ENCODE assay signal across 9 mouse cellular contexts in the genomic region with DNA sequence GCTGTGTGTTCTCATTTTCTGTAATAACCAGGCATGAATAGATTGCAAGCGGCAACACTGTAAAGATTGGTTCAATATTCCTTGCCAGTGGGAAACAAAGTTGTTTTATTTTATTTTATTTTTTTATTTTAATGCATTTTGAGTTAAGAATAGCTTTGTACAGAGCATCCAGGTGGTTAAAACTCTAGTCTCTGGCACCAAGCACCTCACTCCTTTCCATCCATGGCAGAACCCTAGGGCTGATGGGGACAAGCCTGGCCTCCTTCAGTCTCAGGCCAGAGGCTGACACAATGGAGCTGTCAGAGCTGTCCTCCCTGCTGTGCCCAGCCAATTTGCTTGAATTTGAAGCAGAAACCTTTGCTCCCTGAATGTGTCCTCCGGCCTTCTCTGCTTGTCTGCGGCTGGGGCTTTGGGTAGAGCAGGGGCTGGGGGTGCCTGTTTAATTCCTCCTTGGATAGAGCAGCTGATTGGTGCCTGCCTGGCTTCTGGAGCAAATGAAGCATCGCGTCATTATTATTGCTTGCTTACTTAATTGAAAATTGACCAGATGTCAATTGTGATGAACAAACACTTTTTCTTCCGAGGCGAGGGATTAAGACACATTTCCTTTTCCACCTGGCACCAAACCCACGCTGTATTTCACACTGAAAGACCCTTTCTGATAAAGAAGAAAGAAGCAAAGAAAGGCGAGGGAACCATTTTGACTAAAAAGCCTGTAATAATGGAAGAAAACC. TPM values are rescaled to one million over a fixed set of nuclear protein-coding genes. Genes with fewer than 3 reads are reported as not detected.
DNase-seq lines count a peak whose midpoint lies in the region; ATAC-seq and TF ChIP-seq lines count a peak whose summit lies in the region.
"Had no signal": no experiment of that assay in that cellular context is flagged by ENCODE, and none has a peak within 500 bp of the region (broad histone marks: within the 10 kb centered on the region; RNA-seq: fewer than 3 reads in every experiment).

No protein-coding gene starts in this region.

- H3K27ac ChIP-seq in CH12.LX (ENCODE audit: insufficient read depth, low read depth) = peak overlapping the region; percentile 37; the same call in 1 of the 2 replicates
- peak overlapping the region; percentile 71 for H3K27ac ChIP-seq in forebrain, embryonic 11.5 days (ENCODE audit: low read depth, low read length)
- H3K27ac ChIP-seq in midbrain, embryonic 10.5 days (replicated peaks) = peak overlapping the region; percentile 80

- DNase-seq in CH12.LX (ENCODE audit: extremely low read depth) = no peak
- peak; percentile 92 for DNase-seq in brain, embryonic 14.5 days (ENCODE audit: low read depth)
- peak; percentile 79 for DNase-seq in forebrain, embryonic 11.5 days (ENCODE audit: low spot score)
- DNase-seq in midbrain, embryonic 10.5 days (ENCODE audit: low spot score) = peak; percentile 73
- DNase-seq in ovary, postnatal 36 days (ENCODE audit: low spot score) = no peak
- DNase-seq in urinary bladder, postnatal 10 days (ENCODE audit: low spot score) = no peak
- no peak for DNase-seq in spleen, postnatal 4 days (ENCODE audit: low spot score in 2 of 2)
- DNase-seq in B cell, adult 2 months = no peak

- no peak for TF ChIP-seq EP300 in CH12.LX (IDR thresholded peaks at IDR 0.05; ENCODE audit: low read length)

- H3K4me1 ChIP-seq in CH12.LX (ENCODE audit: control insufficient read depth in 1 of 2, insufficient read depth in 2 of 2) = peaks cover 12 to 34% of the 10 kb centered on the region in 2 experiments
- H3K4me1 ChIP-seq in forebrain, embryonic 11.5 days (replicated peaks; ENCODE audit: control insufficient read depth, insufficient read depth, low read length) = peaks cover 4% of the 10 kb centered on the region
- H3K4me1 ChIP-seq in midbrain, embryonic 10.5 days = peaks cover 19% of the 10 kb centered on the region

- peak overlapping the region; percentile 44 for H3K9ac ChIP-seq in CH12.LX (ENCODE audit: insufficient read depth, low read depth)
- H3K9ac ChIP-seq in forebrain, embryonic 11.5 days (ENCODE audit: low read length) = peak overlapping the region; percentile 4; the same call in 1 of the 2 replicates

- TF ChIP-seq POLR2A in CH12.LX (IDR thresholded peaks at IDR 0.05; ENCODE audit: low read depth, low read length) = no peak
- peak; percentile 9; the same call in 1 of the 2 replicates for TF ChIP-seq POLR2A in brain, embryonic 14.5 days (IDR thresholded peaks at IDR 0.05; ENCODE audit: borderline replicate concordance, extremely low read depth, insufficient read depth, insufficient read length, poor library complexity, severe bottlenecking)

- no peak for TF ChIP-seq CTCF in CH12.LX (conservative IDR thresholded peaks at IDR 0.05 in 1 of 2, IDR thresholded peaks at IDR 0.05 in 1 of 2; ENCODE audit: low read depth in 2 of 2, low read length in 2 of 2)
- TF ChIP-seq CTCF in brain, embryonic 14.5 days (IDR thresholded peaks at IDR 0.05; ENCODE audit: borderline replicate concordance, extremely low read depth, insufficient read depth, insufficient read length) = no peak

- in situ Hi-C loops in CH12.LX (cut with MboI; ENCODE audit: low pct_ligation_motif_present, low pct_unique_long_range_greater_than_20kb, low sequenced_read_pairs) = no loop called here

- peak; percentile 92 for ATAC-seq in forebrain, embryonic 11.5 days (replicated peaks; ENCODE audit: low FRiP score)

- 15% methylated on average over 9 of the region's 9 CpGs for WGBS in forebrain, embryonic 11.5 days
- WGBS in midbrain, embryonic 10.5 days = 31% methylated on average over 9 of the region's 9 CpGs

- H3K36me3 ChIP-seq in CH12.LX (replicated peaks in 1 of 2; ENCODE audit: control insufficient read depth in 1 of 2, insufficient read depth in 1 of 2, low read length in 1 of 2) = no peaks in the 10 kb centered on the region
- no peaks in the 10 kb centered on the region for H3K36me3 ChIP-seq in forebrain, embryonic 11.5 days (ENCODE audit: control insufficient read depth, insufficient read depth, low read length)
- H3K36me3 ChIP-seq in midbrain, embryonic 10.5 days = no peaks in the 10 kb centered on the region

- dilution Hi-C loops in CH12.LX (cut with MboI; ENCODE audit: extremely low pct_ligation_motif_present, extremely low pct_unique_long_range_greater_than_20kb, low sequenced_read_pairs) = no loop called here

- no peaks in the 10 kb centered on the region for H3K79me2 ChIP-seq in CH12.LX (replicated peaks; ENCODE audit: control insufficient read depth, extremely low read depth, insufficient read depth, poor library complexity, severe bottlenecking)

- no peaks in the 10 kb centered on the region for H3K27me3 ChIP-seq in CH12.LX (replicated peaks)
- no peaks in the 10 kb centered on the region for H3K27me3 ChIP-seq in forebrain, embryonic 11.5 days (ENCODE audit: control insufficient read depth, insufficient read depth, low read length)
- peaks cover 10% of the 10 kb centered on the region for H3K27me3 ChIP-seq in midbrain, embryonic 10.5 days (ENCODE audit: low read depth, poor library complexity, severe bottlenecking)

- H3K4me3 ChIP-seq in CH12.LX (replicated peaks in 1 of 3; ENCODE audit: low read depth in 2 of 3, low read length in 2 of 3, poor library complexity in 1 of 3) = no peak overlapping the region
- H3K4me3 ChIP-seq in forebrain, embryonic 11.5 days (ENCODE audit: low read depth, low read length) = no peak overlapping the region
- H3K4me3 ChIP-seq in midbrain, embryonic 10.5 days = peak overlapping the region; percentile 38

- H3K9me3 ChIP-seq in CH12.LX (replicated peaks; ENCODE audit: low read length) = no peaks in the 10 kb centered on the region
- no peaks in the 10 kb centered on the region for H3K9me3 ChIP-seq in forebrain, embryonic 11.5 days (ENCODE audit: control insufficient read depth, low read length)
- H3K9me3 ChIP-seq in midbrain, embryonic 10.5 days (replicated peaks) = no peaks in the 10 kb centered on the region

- no peak for TF ChIP-seq RAD21 in CH12.LX (IDR thresholded peaks at IDR 0.05; ENCODE audit: low read depth, low read length)

- H3K4me2 ChIP-seq in CH12.LX (ENCODE audit: insufficient read depth, low read depth, poor library complexity, severe bottlenecking) = peak overlapping the region; percentile 34; the same call in 1 of the 2 replicates
- peak overlapping the region; percentile 2 for H3K4me2 ChIP-seq in forebrain, embryonic 11.5 days (ENCODE audit: low read depth, low read length, severe bottlenecking)

TF ChIP-seq in CH12.LX, 34 proteins besides CTCF, POLR2A, EP300 and RAD21:
- TF ChIP-seq SIN3A (IDR thresholded peaks at IDR 0.05; ENCODE audit: low read length) (no peak), MAFK (IDR thresholded peaks at IDR 0.05; ENCODE audit: insufficient replicate concordance, low read length) (peak; percentile 77), CHD1 (IDR thresholded peaks at IDR 0.05; ENCODE audit: low read depth, low read length) (peak; percentile 55; the same call in 1 of the 2 replicates)

RNA-seq across cellular contexts. Expression of a gene that starts 46.4 kb away (rescaled TPM):
- 52.5 and 76.2 TPM in 2 replicates for total RNA-seq in CH12.LX (2012; rRNA removed)
- total RNA-seq in CH12.LX (2014; rRNA removed) = 60.5 and 71.7 TPM in 2 replicates
- 66.2 and 80.6 TPM in 2 replicates for polyA plus RNA-seq in CH12.LX (2012; ENCODE audit: insufficient read length, low read depth)
- polyA plus RNA-seq in brain, embryonic 14.5 days (2012; rRNA removed) = 17.7 and 18.2 TPM in 2 replicates
- polyA plus RNA-seq in forebrain, embryonic 11.5 days (2014; fragmentation: Nextera tagmentation; extraction: Ambion mirVana) = 11.6 and 12.9 TPM in 2 replicates
- polyA plus RNA-seq in midbrain, embryonic 10.5 days (2016; fragmentation: Nextera tagmentation; extraction: Ambion mirVana) = 4.2 and 4.9 TPM in 2 replicates

RNA-seq across cellular contexts. Expression of a gene that starts 56.6 kb away (rescaled TPM):
- total RNA-seq in CH12.LX (2012; rRNA removed) (not detected in 2 replicates), CH12.LX (2014; rRNA removed) (0.09 TPM in 2 replicates)
- polyA plus RNA-seq in CH12.LX (2012; ENCODE audit: insufficient read length, low read depth) = not detected in 2 replicates
- polyA plus RNA-seq in brain, embryonic 14.5 days (2012; rRNA removed) = 0.23 and 0.27 TPM in 2 replicates
- polyA plus RNA-seq in forebrain, embryonic 11.5 days (2014; fragmentation: Nextera tagmentation; extraction: Ambion mirVana) = not detected in 2 replicates
- polyA plus RNA-seq in midbrain, embryonic 10.5 days (2016; fragmentation: Nextera tagmentation; extraction: Ambion mirVana) = 0.16 TPM in 1 of 2 replicates, not detected in the other
- polyA plus RNA-seq: liver, adult 2 months had no signal

Comparison
In these comparisons a context has a peak if more than half of its experiments do, and no peak if none do; other contexts are left out.
1. DNase-seq: peak in brain, embryonic 14.5 days (single experiment), forebrain, embryonic 11.5 days (single experiment) and midbrain, embryonic 10.5 days (single experiment); none in CH12.LX (single experiment), ovary, postnatal 36 days (single experiment), urinary bladder, postnatal 10 days (single experiment), spleen, postnatal 4 days (0 of 2) and B cell, adult 2 months (0 of 2).
2. Peak in every context shown above with its lines, with median percentiles within 50 percentile points of each other: H3K27ac ChIP-seq.